Mouse (Mus musculus) megakaryocyte, adult 5-6 weeks (primary cell): ENCODE results near the gene Vmn1r235. TPM values are rescaled to one million over a fixed set of nuclear protein-coding genes. Genes with fewer than 3 reads are reported as not detected.
A peak's percentile ranks its signal among the peaks of the same experiment; 100 is the strongest.
"Not testable (repeated sequence)": the region's sequence is repeated elsewhere in the genome, so short reads cannot be mapped to it uniquely, and the experiment has no call there.

Experiments
- ATAC-seq: 2 replicates; pipeline ENCODE4 v1.8.0; 2016; ENCODE audit warnings: mild to moderate bottlenecking, inconsistent platforms; ENCODE audit not compliant: poor library complexity, severe bottlenecking
- total RNA-seq, 2 experiments: library from RNA; stranded (forward) in 1 of 2; stranded (reverse) in 1 of 2; fragments of 153-499, 151-499 nt in 1 of 2; fragments of 221-1000, 200-1000 nt in 1 of 2; gene quantifications; 2 replicates each; pipeline versions ENCODE4 v1.2.3 to v1.2.4; 2015 to 2017

Gene Vmn1r235
- total RNA-seq (2015) = not detected in 2 replicates
- not detected in 2 replicates for total RNA-seq (2017)

DNA sequence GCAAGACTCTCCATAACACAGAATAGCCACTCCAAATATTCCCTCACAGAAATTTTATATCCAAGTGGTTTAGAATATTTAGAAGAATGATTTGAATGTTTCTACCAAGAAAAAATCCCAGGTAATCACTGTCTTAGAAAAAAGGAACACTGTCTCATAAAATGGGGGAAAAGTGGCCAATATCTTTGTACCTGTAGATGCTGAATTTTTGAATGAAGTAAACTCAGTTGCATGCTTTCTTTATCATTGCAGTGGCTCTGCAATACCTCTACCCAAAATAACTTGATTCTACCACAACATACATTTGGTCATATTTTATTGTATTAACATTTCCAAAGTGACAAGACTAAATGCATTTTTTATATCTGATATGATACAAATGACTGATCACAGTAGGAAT lies at the start of gene Vmn1r235:
TSS of gene Vmn1r235 (plus strand) at position 301 of the 400 bp plus-strand sequence.
- ATAC-seq = no peak

DNA sequence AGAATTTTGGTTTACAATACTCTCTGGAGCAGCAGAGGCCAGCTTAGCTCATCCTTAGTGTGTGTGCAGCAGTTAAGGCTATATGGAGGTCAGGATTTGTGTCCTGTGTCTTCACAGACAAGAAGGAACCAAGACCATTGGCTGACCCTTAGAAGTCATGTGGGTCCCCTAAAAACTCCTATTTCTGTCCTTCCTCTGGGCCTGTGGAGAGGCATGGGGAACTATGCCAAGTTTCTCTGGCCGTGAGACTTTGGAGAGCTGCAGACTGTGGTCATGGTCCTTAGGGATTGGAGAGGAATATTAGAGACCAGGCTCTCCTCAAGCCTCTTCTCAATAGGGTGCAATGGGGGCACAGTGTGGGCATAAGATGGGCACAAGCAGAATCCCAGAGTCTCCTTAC lies 45.1 kb upstream of the Vmn1r235 start:
- not testable (repeated sequence) for ATAC-seq

DNA sequence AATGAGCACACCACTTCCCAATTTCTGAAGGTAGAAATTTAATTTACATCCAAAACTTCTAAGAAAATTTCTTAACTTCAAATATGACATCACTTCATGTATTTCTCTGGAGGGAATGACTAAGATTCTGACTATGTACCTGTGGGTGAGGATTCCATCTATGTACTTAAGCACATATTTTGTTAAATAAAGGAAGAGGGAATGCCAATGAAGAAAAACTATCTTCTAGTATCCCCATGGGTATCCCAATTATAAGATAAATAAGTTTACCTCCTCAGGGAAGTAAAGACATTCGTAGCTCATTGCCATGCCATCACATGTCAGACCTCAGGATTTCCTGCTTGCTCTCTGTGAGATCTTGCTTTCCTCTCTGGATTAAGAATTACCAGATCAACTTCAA lies 30.4 kb upstream of the Vmn1r235 start, which contains the start of gene Vmn1r234:
TSS of gene Vmn1r234 (plus strand) at position 301 of the 400 bp plus-strand sequence.
- ATAC-seq = no peak

DNA sequence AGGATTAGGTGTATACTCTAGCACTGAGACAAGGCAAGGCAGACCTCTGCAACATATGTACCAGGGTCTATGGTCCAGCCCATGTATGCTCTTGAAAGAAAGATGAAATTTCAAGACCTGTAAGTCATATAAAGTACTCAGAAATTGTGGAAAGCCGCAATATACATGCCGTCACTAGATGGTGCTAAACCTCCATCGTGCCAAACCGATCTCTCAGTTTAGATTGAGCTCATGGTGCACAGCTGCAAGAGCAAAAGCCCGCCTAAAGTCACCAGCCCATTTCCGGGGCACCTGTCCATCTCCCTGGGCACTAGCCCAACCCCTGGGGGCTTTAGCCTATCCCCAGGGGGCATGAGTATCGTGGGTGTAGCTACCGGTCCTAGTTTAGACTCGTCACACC lies 24.6 kb upstream of the Vmn1r235 start:
- ATAC-seq = peak; percentile 72

DNA sequence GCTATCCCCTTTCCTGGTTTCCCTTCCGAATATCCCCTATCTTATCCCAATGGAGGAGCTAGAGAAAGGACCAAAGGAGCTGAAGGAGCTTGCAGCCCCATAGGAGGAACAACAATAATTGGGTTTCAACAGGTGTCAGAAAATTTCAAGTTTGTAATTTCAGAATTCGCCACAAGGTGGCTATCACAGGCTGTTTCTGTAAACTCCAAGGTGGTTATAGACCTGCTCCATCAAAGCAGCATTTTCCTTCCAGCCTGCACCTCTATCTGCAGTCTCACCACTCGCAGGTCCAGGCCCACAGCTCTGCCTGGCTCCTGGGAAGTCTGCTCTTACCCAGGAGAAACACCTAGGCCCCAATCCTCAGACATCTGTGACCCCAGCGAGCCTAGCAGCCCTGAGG lies 15.9 kb downstream of the Vmn1r235 start:
- peak; percentile 68 for ATAC-seq

DNA sequence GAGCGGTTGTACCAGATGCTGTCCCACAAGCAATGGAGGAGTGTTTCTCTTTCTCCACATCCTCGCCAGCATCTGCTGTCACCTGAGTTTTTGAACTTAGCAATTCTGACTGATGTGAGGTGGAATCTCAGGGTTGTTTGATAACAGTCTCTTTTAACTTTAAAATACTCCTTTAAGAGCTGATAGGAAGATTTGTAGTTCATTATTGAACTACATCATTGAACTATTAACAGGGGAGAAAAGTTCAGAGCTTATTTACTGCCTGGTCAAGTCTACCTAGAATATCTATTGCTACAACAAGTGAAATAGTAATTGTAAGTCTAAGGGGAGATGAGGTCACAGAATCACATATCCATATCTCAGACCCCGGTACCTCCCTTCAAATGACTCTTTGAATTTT lies 26.4 kb downstream of the Vmn1r235 start, which contains the start of gene Vmn1r236:
TSS of gene Vmn1r236 (plus strand) at position 301 of the 400 bp plus-strand sequence.
- no peak for ATAC-seq

DNA sequence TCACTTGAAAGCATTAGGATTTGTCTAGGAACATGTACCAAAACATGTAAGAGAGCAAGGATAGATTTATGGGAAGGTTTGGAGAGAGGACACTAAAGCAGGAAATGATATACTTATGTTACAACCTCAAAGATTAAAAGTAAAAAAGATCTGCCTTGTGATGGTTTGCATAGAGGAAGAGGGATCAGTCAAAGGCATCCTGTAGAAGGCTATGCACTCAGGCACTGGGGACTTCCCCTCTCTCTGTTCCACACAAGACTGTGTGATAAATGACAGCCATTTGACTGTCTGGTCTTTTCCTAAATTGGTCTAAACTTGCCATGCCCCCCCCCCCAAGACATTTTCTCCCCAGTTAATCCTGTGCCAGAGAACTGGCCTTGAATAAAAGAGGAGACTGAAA lies 28.2 kb downstream of the Vmn1r235 start:
- no peak for ATAC-seq

DNA sequence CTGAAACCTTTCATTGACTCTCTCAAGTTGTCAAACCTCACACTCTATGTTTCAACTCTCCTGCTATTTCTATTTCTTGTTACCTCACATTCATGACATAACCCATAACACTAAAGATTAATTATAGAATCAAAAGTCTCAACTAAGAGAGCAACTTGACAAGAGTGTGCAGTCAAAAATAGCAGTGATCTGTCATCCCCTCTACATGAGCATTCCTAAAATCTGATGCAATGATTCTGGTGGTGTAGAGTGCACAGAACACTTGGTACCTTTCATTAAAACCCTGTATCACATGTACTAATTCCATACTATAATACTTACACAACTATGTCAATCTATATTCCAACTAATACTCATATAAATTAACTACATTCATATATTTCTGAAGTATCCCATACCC lies 33.5 kb downstream of the Vmn1r235 start:
- no peak for ATAC-seq

DNA sequence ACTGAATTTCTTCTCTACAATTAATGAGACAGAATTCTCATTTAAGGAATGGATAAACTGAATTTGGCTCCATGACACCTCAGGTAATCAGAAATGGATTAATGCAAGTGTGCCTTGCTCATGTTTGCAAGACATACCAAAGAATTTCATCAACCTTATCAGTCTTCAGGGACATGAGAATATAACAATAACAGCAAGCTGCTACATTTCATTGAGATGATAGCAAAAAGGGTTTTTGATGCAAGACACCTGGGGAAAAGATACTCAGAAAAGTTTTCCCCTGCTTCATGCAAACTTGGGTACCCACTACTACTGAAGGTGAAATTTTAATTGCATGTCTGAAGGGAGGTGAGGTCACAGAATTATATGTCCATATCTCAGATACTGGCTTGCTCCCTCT lies 55.4 kb downstream of the Vmn1r235 start, which contains the start of gene Vmn1r237:
TSS of gene Vmn1r237 (plus strand) at position 301 of the 400 bp plus-strand sequence.
- ATAC-seq = no peak

Other genes starting within 250 kb of the Vmn1r235 start
- gene Zfp160, start 247.5 kb upstream of the Vmn1r235 start, total RNA-seq (2015) = 12.4 and 14.3 TPM in 2 replicates
- 15.3 and 18.0 TPM in 2 replicates for gene Zfp160, start 247.5 kb upstream of the Vmn1r235 start, total RNA-seq (2017)
- not detected in 2 replicates for gene Vmn1r234, start 30.3 kb upstream of the Vmn1r235 start, total RNA-seq (2015)
- not detected in 2 replicates for gene Vmn1r234, start 30.3 kb upstream of the Vmn1r235 start, total RNA-seq (2017)
- not detected in 2 replicates for gene Vmn1r236, start 26.5 kb downstream of the Vmn1r235 start, total RNA-seq (2015)
- gene Vmn1r236, start 26.5 kb downstream of the Vmn1r235 start, total RNA-seq (2017) = not detected in 2 replicates
- gene Vmn1r237, start 55.5 kb downstream of the Vmn1r235 start, total RNA-seq (2015) = not detected in 2 replicates
- not detected in 2 replicates for gene Vmn1r237, start 55.5 kb downstream of the Vmn1r235 start, total RNA-seq (2017)
- 9.8 and 11.1 TPM in 2 replicates for gene Zfp677, start 127.3 kb downstream of the Vmn1r235 start, total RNA-seq (2015)
- 9.4 and 11.1 TPM in 2 replicates for gene Zfp677, start 127.3 kb downstream of the Vmn1r235 start, total RNA-seq (2017)
- gene Zfp54, start 166.8 kb downstream of the Vmn1r235 start, total RNA-seq (2015) = 4.1 and 7.1 TPM in 2 replicates
- 10.1 and 10.4 TPM in 2 replicates for gene Zfp54, start 166.8 kb downstream of the Vmn1r235 start, total RNA-seq (2017)
- gene Zfp51, start 194.0 kb downstream of the Vmn1r235 start, total RNA-seq (2015) = 16.3 and 19.6 TPM in 2 replicates
- 12.4 and 12.5 TPM in 2 replicates for gene Zfp51, start 194.0 kb downstream of the Vmn1r235 start, total RNA-seq (2017)
- gene Zfp53, start 232.6 kb downstream of the Vmn1r235 start, total RNA-seq (2015) = 23.9 and 25.5 TPM in 2 replicates
- 13.7 and 16.0 TPM in 2 replicates for gene Zfp53, start 232.6 kb downstream of the Vmn1r235 start, total RNA-seq (2017)